Mouse (Mus musculus) left cerebral cortex, postnatal 25 days (tissue): ENCODE measurements at regions not wholly inside any gene's neighbourhood (a gene's known extent, or its start where the extent isn't known, plus 50 kb on each side); places are given as distances from the start of the nearest gene placed in this dataset.

Source experiments
- DNase-seq, 2 experiments: peaks; one replicate each; pipeline ENCODE4 v3.0.0; 2022; ENCODE audit warnings: low spot score in 2 of 2, mixed read lengths in 1 of 2
- intact Hi-C: fragments of 180-260 bp; cut with DNase I; formaldehyde crosslinking; loops from one replicate; pipeline ENCODE4 v1.15.1; 2025

DNA sequence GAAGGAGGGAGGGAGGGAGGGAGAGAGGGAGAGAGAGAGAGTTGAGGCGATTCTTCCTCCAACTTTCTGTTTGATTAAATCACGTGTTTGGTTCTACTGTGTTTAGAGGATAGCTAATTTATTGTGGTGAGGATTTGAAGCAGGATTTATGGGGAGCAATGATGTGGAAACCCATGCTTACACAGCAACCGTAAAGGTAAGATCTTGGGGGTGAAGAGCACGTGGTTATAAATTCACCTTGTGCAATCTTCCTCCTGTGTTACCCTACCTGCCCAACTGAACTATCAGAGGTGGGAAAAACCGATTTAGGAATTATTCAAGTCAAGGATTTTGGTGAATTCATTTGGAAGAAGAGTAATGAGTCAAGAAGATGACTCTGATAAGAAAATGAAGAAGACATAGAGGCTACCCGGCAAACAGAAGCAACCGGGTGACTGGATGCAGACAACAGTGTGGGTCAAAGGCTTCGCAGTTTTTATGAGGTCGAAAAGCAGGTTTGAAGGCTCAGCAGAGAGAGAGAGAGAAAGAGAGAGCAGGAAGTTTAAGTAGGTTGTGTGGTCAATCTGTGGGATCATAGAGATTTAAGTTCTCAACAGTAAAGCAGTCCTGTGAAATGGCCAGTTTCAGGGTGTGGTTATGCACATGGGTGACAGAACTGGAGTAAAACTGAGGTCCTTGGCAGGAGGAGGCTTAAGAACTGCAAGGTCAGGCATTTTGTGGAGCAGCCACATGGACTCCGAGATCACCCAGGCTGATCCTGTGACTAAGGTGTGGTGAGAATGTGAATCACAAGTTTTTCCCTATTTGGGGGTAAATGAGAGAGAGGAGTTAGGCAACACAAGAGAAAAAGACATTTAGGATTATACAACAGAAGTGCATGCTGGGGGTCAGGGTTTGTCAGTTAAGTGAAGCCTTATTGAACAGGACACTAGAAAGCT is 178.6 kb downstream of the Phlda1 start:
- intact Hi-C loops, result no loop called here
- no peak for DNase-seq

DNA sequence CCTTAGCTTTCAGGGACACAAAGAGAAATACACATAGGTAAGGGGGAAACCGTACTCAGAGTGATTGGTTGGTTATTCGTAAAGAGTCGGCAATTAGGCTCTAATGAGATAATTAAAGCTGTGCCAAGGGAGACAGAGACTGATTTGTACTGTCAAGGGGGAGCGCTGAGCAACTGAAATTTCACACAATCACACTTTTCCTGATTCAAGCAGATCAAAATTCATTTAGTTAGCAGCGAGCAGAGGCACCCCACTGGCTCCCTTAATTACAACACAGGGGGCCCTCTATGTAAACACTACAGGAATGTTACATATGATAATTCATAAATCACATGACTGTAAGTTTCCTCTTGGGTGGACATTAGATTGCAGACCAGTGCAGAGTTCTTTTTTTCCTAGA is 180.5 kb downstream of the Phlda1 start:
- intact Hi-C loops, result no loop called here
- no peak for DNase-seq

DNA sequence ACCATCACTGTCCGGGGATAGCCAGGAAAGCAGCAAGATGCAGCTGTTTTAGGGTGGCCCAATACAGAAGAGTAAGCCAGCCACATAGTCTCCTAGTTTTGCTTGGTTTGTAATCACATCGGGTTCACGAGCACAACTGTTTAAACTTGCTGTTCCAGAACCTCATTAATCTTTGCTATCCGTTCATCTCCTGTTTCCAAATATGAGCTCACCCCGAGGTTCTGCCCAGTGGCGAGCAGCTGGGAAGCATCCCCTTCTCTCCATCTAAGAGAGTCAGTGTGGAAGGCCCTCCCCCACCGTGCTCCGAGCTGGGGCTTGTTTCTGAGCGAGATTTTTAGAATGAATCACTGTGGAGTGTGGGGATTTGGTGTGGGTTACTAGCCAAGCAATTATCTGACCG is 183.5 kb downstream of the Phlda1 start:
- intact Hi-C loops, result no loop called here
- DNase-seq, result no peak

DNA sequence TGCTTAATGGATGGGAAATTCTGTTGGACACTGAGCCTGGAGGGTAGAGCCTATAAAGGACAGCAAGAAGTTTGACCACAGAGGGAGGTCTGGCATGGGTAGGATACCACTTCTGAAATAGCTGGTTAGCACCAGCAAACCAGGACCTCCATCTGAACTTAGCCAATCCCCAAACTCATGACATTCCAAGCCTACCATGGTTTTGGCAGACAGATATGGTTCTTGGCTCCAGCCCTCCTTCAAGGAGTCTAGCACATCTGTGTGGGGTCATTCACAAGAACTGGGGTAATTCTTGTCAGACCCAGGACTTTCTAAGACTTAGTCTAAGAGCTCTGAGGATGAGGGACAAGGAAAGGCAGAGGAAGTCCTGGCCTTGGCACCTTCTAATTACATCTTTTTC is 187.7 kb downstream of the Phlda1 start:
- DNase-seq, result no peak
- intact Hi-C loops, result no loop called here

GRCm38 (mm10) chr10:111694227-111695200 is 188.4 kb downstream of the Phlda1 start:
- peak in 1 of 2 experiments; percentile 14 for DNase-seq
- intact Hi-C loops, result no loop called here

- intact Hi-C loops, result no loop called here
- no peak for DNase-seq
These were observed 190.1 kb downstream of the Phlda1 start for GRCm38 (mm10) chr10:111695918-111696760.

GRCm38 (mm10) chr10:111696987-111697386 is 190.9 kb downstream of the Phlda1 start:
- no peak for DNase-seq
- intact Hi-C loops, result no loop called here

GRCm38 (mm10) chr10:111699557-111700508 is 193.7 kb downstream of the Phlda1 start:
- DNase-seq, result peak in 1 of 2 experiments; percentile 34
- intact Hi-C loops, result no loop called here

DNA sequence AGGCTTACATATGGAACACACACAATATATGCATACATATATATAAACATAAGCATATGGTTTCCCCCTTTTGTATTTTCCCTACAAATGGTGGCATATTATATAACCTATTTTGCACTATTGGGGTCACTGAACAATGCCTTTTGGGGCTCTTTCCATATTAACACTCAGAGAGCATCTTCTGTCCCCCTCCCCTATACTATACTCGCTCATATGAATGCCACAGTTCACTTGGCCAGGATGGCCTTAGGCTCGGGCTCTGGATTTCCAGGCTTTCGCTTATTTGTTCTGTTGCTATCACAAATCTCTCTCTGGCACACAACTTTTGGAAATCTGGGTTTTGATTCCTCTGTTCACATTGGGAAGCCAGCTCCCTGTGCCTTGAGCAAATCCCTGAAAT is 194.5 kb downstream of the Phlda1 start:
- no peak for DNase-seq
- intact Hi-C loops, result no loop called here

- intact Hi-C loops, result no loop called here
- no peak for DNase-seq
These were observed 195.1 kb downstream of the Phlda1 start for GRCm38 (mm10) chr10:111701138-111701537.

- intact Hi-C loops, result no loop called here
- no peak for DNase-seq
These were observed 196.3 kb downstream of the Phlda1 start for GRCm38 (mm10) chr10:111702435-111702834.

- intact Hi-C loops, result no loop called here
These were observed 197.4 kb downstream of the Phlda1 start for GRCm38 (mm10) chr10:111703447-111703846.

GRCm38 (mm10) chr10:111711519-111712113 is 205.5 kb downstream of the Phlda1 start:
- intact Hi-C loops, result no loop called here
- DNase-seq, result no peak

More at GRCm38 (mm10) chr10:111703447-111703846, 197.4 kb downstream of the Phlda1 start:
- DNase-seq, result no peak

GRCm38 (mm10) chr10:111712991-111713390 is 206.9 kb downstream of the Phlda1 start:
- DNase-seq, result no peak
- intact Hi-C loops, result no loop called here

DNA sequence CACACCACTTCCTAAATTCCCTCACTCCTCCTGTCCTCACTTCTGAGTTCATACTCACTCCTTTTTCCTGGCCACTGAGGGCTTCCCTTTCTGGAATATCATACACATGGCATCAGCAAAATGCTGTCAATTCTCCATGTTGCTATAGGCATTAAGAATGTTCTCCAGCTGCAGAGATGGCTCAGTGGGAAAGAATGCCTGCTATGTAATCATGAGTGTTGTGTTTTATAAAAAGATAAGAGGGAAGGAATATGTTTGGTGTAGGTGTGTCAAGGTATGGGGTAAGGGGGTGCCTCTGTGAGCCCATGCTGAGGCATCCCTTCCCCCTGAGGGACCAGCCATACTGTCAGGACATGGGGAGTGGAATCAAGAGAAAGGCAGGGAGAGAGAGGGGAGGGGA is 207.6 kb downstream of the Phlda1 start:
- no peak for DNase-seq
- intact Hi-C loops, result no loop called here

- intact Hi-C loops, result no loop called here
These were observed 209.1 kb downstream of the Phlda1 start for GRCm38 (mm10) chr10:111715172-111715571.

DNA sequence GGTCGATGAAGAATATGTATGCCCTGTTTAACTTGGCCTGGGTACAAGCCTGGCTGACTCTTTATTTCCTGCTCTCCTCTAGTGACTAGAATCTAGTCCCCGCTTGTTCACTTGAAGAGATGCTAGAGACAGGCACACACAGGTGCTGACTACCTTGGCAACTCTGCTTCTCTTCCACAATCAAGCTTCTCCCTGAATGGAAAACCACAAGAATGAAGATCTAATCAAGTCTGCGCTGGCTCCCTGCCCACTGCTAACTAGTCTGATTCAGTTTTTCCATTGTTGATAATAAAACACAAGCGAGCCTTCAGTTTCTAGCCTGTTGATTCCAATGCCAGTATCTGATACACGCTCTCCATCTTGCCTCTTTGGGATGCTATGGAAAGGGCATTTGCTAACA is 213.5 kb downstream of the Phlda1 start:
- peak in 1 of 2 experiments; percentile 6 for DNase-seq
- intact Hi-C loops, result no loop called here

More at GRCm38 (mm10) chr10:111715172-111715571, 209.1 kb downstream of the Phlda1 start:
- DNase-seq, result no peak

DNA sequence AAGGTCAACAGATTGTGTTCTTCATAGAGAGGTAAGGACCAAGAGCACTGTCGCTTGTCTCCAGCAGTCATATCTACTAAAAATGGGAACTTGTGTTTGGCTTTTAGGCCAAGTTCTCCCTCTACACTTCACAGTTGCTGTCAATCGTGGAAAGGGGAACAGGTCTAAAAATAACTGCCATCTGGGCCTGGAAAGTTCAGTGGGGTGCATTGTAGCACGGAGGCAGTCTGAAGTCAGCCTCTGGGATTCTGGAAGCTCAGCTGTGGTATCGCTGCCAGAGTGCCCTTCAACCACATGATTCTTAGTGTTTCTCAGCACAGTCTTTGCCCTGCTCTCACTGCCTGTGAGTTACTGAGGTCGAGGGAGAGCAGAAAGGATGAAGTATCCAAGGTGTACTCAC is 215.0 kb downstream of the Phlda1 start:
- intact Hi-C loops, result no loop called here

More for the DNA sequence above, 215.0 kb downstream of the Phlda1 start:
- peak in 1 of 2 experiments; percentile 10 for DNase-seq
